Mouse (Mus musculus): ENCODE data around the gene Nr5a2. TPM values are rescaled to one million over a fixed set of nuclear protein-coding genes. Genes with fewer than 3 reads are reported as not detected.

Gene Nr5a2
- polyA plus RNA-seq, 1 experiment from 2014 or later, result 1.6 TPM

GRCm38 (mm10) chr1:136959491-136959890 is 757 bp downstream of the Nr5a2 start:
- H3K36me3 ChIP-seq, result no peaks in the 10 kb centered on the region
- H3K4me1 ChIP-seq, result peaks cover 8% of the 10 kb centered on the region; the same call in 1 of the 2 replicates
- H3K27me3 ChIP-seq (replicated peaks), result peaks cover 32% of the 10 kb centered on the region
- no peak overlapping the region for H3K27ac ChIP-seq (replicated peaks)
- no peaks in the 10 kb centered on the region for H3K9me3 ChIP-seq (replicated peaks)
- no peak overlapping the region for H3K4me3 ChIP-seq (replicated peaks)
- WGBS, result 74% methylated on average over 1 of the region's 1 CpGs
- H3K4me2 ChIP-seq, result no peak overlapping the region
- no peak for ATAC-seq (ENCODE audit: low FRiP score)
- no peak overlapping the region for H3K9ac ChIP-seq (replicated peaks)

- H3K9me3 ChIP-seq (replicated peaks), result no peaks in the 10 kb centered on the region
- no peak overlapping the region for H3K4me3 ChIP-seq (replicated peaks)
- 4% methylated on average over 9 of the region's 9 CpGs for WGBS
- peak overlapping the region; percentile 32; the same call in 1 of the 2 replicates for H3K4me2 ChIP-seq
- peaks cover 39% of the 10 kb centered on the region for H3K27me3 ChIP-seq (replicated peaks)
- ATAC-seq (ENCODE audit: low FRiP score), result no peak
- H3K9ac ChIP-seq (replicated peaks), result no peak overlapping the region
- peaks cover 8% of the 10 kb centered on the region; the same call in 1 of the 2 replicates for H3K4me1 ChIP-seq
- H3K27ac ChIP-seq (replicated peaks), result no peak overlapping the region
- no peaks in the 10 kb centered on the region for H3K36me3 ChIP-seq
Measured at GRCm38 (mm10) chr1:136958666-136959065, 1.6 kb downstream of the Nr5a2 start.

- Histone ChIP-seq H3K4me2 (peak overlapping the region; percentile 22; the same call in 1 of the 2 replicates), H3K9ac (replicated peaks) (no peak overlapping the region), H3K4me3 (replicated peaks) (no peak overlapping the region), H3K27me3 (replicated peaks) (peaks cover 44% of the 10 kb centered on the region), H3K36me3 (no peaks in the 10 kb centered on the region), H3K9me3 (replicated peaks) (no peaks in the 10 kb centered on the region), H3K27ac (replicated peaks) (no peak overlapping the region), H3K4me1 (peaks cover 9% of the 10 kb centered on the region)
- WGBS, result under 1% methylated on average over 13 of the region's 13 CpGs
- no peak for ATAC-seq (ENCODE audit: low FRiP score)
Measured at GRCm38 (mm10) chr1:136958185-136958584, 2.1 kb downstream of the Nr5a2 start.

- H3K9me3 ChIP-seq (replicated peaks), result no peaks in the 10 kb centered on the region
- no peak overlapping the region for H3K9ac ChIP-seq (replicated peaks)
- no peak overlapping the region for H3K27ac ChIP-seq (replicated peaks)
- H3K27me3 ChIP-seq (replicated peaks), result peaks cover 48% of the 10 kb centered on the region
- H3K36me3 ChIP-seq, result no peaks in the 10 kb centered on the region
- no peak for ATAC-seq (ENCODE audit: low FRiP score)
- no peak overlapping the region for H3K4me2 ChIP-seq
- H3K4me1 ChIP-seq, result peaks cover 13% of the 10 kb centered on the region
- 24% methylated on average over 8 of the region's 8 CpGs for WGBS
- H3K4me3 ChIP-seq (replicated peaks), result no peak overlapping the region
Measured at GRCm38 (mm10) chr1:136957696-136958095, 2.6 kb downstream of the Nr5a2 start.

GRCm38 (mm10) chr1:136954108-136954494 is 6.1 kb downstream of the Nr5a2 start:
- Histone ChIP-seq H3K4me1 (peaks cover 26% of the 10 kb centered on the region), H3K4me2 (no peak overlapping the region), H3K4me3 (replicated peaks) (no peak overlapping the region), H3K9ac (replicated peaks) (no peak overlapping the region), H3K27ac (replicated peaks) (no peak overlapping the region), H3K27me3 (replicated peaks) (peaks cover 83% of the 10 kb centered on the region), H3K9me3 (replicated peaks) (no peaks in the 10 kb centered on the region), H3K36me3 (no peaks in the 10 kb centered on the region)
- ATAC-seq (ENCODE audit: low FRiP score), result no peak
- WGBS, result 12% methylated on average over 3 of the region's 3 CpGs

- Histone ChIP-seq H3K27me3 (replicated peaks) (peaks cover 87% of the 10 kb centered on the region), H3K9me3 (replicated peaks) (no peaks in the 10 kb centered on the region), H3K4me1 (peaks cover 29% of the 10 kb centered on the region), H3K4me3 (replicated peaks) (no peak overlapping the region), H3K9ac (replicated peaks) (no peak overlapping the region), H3K36me3 (no peaks in the 10 kb centered on the region), H3K27ac (replicated peaks) (no peak overlapping the region), H3K4me2 (no peak overlapping the region)
- no peak for ATAC-seq (ENCODE audit: low FRiP score)
- 1% methylated on average over 15 of the region's 15 CpGs for WGBS
Measured at GRCm38 (mm10) chr1:136953444-136954107, 6.7 kb downstream of the Nr5a2 start.

- Histone ChIP-seq H3K9ac (replicated peaks) (no peak overlapping the region), H3K27me3 (replicated peaks) (peaks cover 92% of the 10 kb centered on the region), H3K27ac (replicated peaks) (no peak overlapping the region), H3K4me1 (peaks cover 30% of the 10 kb centered on the region), H3K4me3 (replicated peaks) (peak overlapping the region; percentile 28), H3K9me3 (replicated peaks) (no peaks in the 10 kb centered on the region), H3K36me3 (no peaks in the 10 kb centered on the region), H3K4me2 (peak overlapping the region; percentile 57)
- no peak for ATAC-seq (ENCODE audit: low FRiP score)
- 0% methylated on average over 39 of the region's 39 CpGs for WGBS
Measured at GRCm38 (mm10) chr1:136952609-136953311, 7.5 kb downstream of the Nr5a2 start.

- Histone ChIP-seq H3K4me3 (replicated peaks) (peak overlapping the region; percentile 28; the same call in 1 of the 2 replicates), H3K9ac (replicated peaks) (no peak overlapping the region), H3K9me3 (replicated peaks) (no peaks in the 10 kb centered on the region), H3K27ac (replicated peaks) (no peak overlapping the region), H3K27me3 (replicated peaks) (peaks cover 94% of the 10 kb centered on the region), H3K4me1 (peaks cover 33% of the 10 kb centered on the region), H3K4me2 (peak overlapping the region; percentile 57), H3K36me3 (no peaks in the 10 kb centered on the region)
- WGBS, result 5% methylated on average over 21 of the region's 21 CpGs
- no peak; the same call in 1 of the 2 replicates for ATAC-seq (ENCODE audit: low FRiP score)
Measured at GRCm38 (mm10) chr1:136951946-136952531, 8.2 kb downstream of the Nr5a2 start.

- Histone ChIP-seq H3K4me3 (replicated peaks) (no peak overlapping the region), H3K27ac (replicated peaks) (no peak overlapping the region), H3K9me3 (replicated peaks) (no peaks in the 10 kb centered on the region), H3K4me1 (peaks cover 34% of the 10 kb centered on the region), H3K9ac (replicated peaks) (no peak overlapping the region), H3K4me2 (no peak overlapping the region), H3K27me3 (replicated peaks) (peaks cover 91% of the 10 kb centered on the region), H3K36me3 (no peaks in the 10 kb centered on the region)
- WGBS, result 26% methylated on average over 3 of the region's 3 CpGs
- no peak for ATAC-seq (ENCODE audit: low FRiP score)
Measured at GRCm38 (mm10) chr1:136951155-136951650, 9.0 kb downstream of the Nr5a2 start.

GRCm38 (mm10) chr1:136949323-136949741 is 10.9 kb downstream of the Nr5a2 start:
- peak; percentile 27; the same call in 1 of the 2 replicates for ATAC-seq (ENCODE audit: low FRiP score)
- H3K4me1 ChIP-seq, result peaks cover 34% of the 10 kb centered on the region
- no peaks in the 10 kb centered on the region for H3K9me3 ChIP-seq (replicated peaks)
- WGBS, result under 1% methylated on average over 12 of the region's 12 CpGs
- no peaks in the 10 kb centered on the region for H3K36me3 ChIP-seq
- peak overlapping the region; percentile 92 for H3K4me2 ChIP-seq
- peaks cover 89% of the 10 kb centered on the region for H3K27me3 ChIP-seq (replicated peaks)
- H3K9ac ChIP-seq (replicated peaks), result peak overlapping the region; percentile 43; the same call in 1 of the 2 replicates
- peak overlapping the region; percentile 44 for H3K4me3 ChIP-seq (replicated peaks)
- no peak overlapping the region for H3K27ac ChIP-seq (replicated peaks)

- WGBS, result under 1% methylated on average over 61 of the region's 61 CpGs
Measured at GRCm38 (mm10) chr1:136948511-136949275, 11.6 kb downstream of the Nr5a2 start.

More at GRCm38 (mm10) chr1:136948511-136949275, 11.6 kb downstream of the Nr5a2 start:
- H3K4me2 ChIP-seq, result peak overlapping the region; percentile 92
- H3K9ac ChIP-seq (replicated peaks), result peak overlapping the region; percentile 43; the same call in 1 of the 2 replicates
- H3K9me3 ChIP-seq (replicated peaks), result no peaks in the 10 kb centered on the region
- H3K27ac ChIP-seq (replicated peaks), result no peak overlapping the region
- H3K4me3 ChIP-seq (replicated peaks), result peak overlapping the region; percentile 44
- peaks cover 88% of the 10 kb centered on the region for H3K27me3 ChIP-seq (replicated peaks)
- no peaks in the 10 kb centered on the region for H3K36me3 ChIP-seq
- peaks cover 34% of the 10 kb centered on the region for H3K4me1 ChIP-seq
- peak; percentile 71 for ATAC-seq (ENCODE audit: low FRiP score)

Measured in neural tube, embryonic 15.5 days (tissue).